Mouse (Mus musculus) G1E (cell line): ENCODE data around the gene Usp24.

Experiments
- CTCF ChIP-seq: IDR thresholded peaks from 2 replicates; pipeline ENCODE4 v1.5.1; 2012; ENCODE audit warnings: low read depth, low read length, inconsistent platforms, mixed read lengths
- GATA1 ChIP-seq: IDR thresholded peaks from 2 replicates; pipeline ENCODE4 v1.6.1; 2012; ENCODE audit warnings: borderline replicate concordance, low read length, inconsistent platforms, mixed read lengths
- GATA2 ChIP-seq: IDR thresholded peaks from 2 replicates; pipeline ENCODE4 v1.6.1; 2012; ENCODE audit warnings: low read depth, low read length, inconsistent platforms, borderline replicate concordance
- POLR2AphosphoS5 ChIP-seq: IDR thresholded peaks from 2 replicates; pipeline ENCODE4 v1.6.1; 2012; ENCODE audit warnings: low read depth, low read length, inconsistent platforms; ENCODE audit not compliant: insufficient replicate concordance
- TAL1 ChIP-seq: conservative IDR thresholded peaks from 2 replicates; pipeline ENCODE4 v1.6.1; 2012; ENCODE audit warnings: low read depth, low read length, inconsistent platforms, mixed read lengths

DNA sequence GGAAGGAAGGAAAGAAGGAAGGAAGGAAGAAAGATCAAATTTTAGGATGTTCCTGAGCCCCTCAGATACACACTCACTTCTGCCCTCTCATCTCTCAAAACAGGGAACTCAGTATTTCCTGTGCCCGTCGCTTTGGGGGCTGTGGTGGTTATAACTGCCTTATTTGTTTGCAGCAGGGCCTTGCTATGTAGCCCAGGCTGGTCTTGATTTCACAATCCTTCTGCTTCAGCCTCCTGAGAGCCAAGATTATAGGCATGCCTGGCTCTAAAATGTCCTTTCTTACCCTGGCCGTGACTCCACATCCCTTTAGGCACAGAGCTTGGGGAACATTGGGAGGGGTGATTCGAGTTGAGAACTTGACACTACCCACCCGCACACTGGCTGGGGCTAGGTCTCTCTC is 146.5 kb downstream of the Usp24 start:
- TF ChIP-seq CTCF (no peak), GATA2 (no peak), GATA1 (no peak), TAL1 (no peak), POLR2AphosphoS5 (no peak)
